Mouse (Mus musculus): ENCODE measurements around the gene Rbm10. TPM values are rescaled to one million over a fixed set of nuclear protein-coding genes. Genes with fewer than 3 reads are reported as not detected.

The Rbm10 gene
- polyA plus RNA-seq, 1 experiment from 2014 or later = 76.6 TPM

Other genes starting within 250 kb of the Rbm10 start
- gene Jade3, start 191.8 kb upstream of the Rbm10 start, polyA plus RNA-seq (2015; fragmentation: Nextera tagmentation; extraction: Ambion mirVana) = 7.6 and 8.2 TPM in 2 replicates
- gene Rgn, start 67.7 kb upstream of the Rbm10 start, polyA plus RNA-seq (2015; fragmentation: Nextera tagmentation; extraction: Ambion mirVana) = 0.53 and 0.57 TPM in 2 replicates
- 203 and 233 TPM in 2 replicates for gene Ndufb11, start 116 bp downstream of the Rbm10 start, polyA plus RNA-seq (2015; fragmentation: Nextera tagmentation; extraction: Ambion mirVana)
- 334 and 366 TPM in 2 replicates for gene Uba1, start 40.8 kb downstream of the Rbm10 start, polyA plus RNA-seq (2015; fragmentation: Nextera tagmentation; extraction: Ambion mirVana)
- gene Cdk16, start 70.5 kb downstream of the Rbm10 start, polyA plus RNA-seq (2015; fragmentation: Nextera tagmentation; extraction: Ambion mirVana) = 101 and 106 TPM in 2 replicates
- 69.6 and 76.4 TPM in 2 replicates for gene Usp11, start 86.4 kb downstream of the Rbm10 start, polyA plus RNA-seq (2015; fragmentation: Nextera tagmentation; extraction: Ambion mirVana)
- 167 and 187 TPM in 2 replicates for gene Araf, start 180.3 kb downstream of the Rbm10 start, polyA plus RNA-seq (2015; fragmentation: Nextera tagmentation; extraction: Ambion mirVana)